Mouse (Mus musculus) right cerebral cortex, postnatal 10 days (tissue): ENCODE data around the gene Atg7.

Source experiments
- DNase-seq, 2 experiments: peaks; one replicate each; pipeline ENCODE4 v3.0.0; 2021; ENCODE audit warnings: low spot score in 2 of 2

The Atg7 gene

GRCm38 (mm10) chr6:114900194-114900593 lies 257.3 kb downstream of the Atg7 start:
- DNase-seq, result no peak

GRCm38 (mm10) chr6:114901321-114901824 lies 258.5 kb downstream of the Atg7 start:
- DNase-seq, result no peak

DNA sequence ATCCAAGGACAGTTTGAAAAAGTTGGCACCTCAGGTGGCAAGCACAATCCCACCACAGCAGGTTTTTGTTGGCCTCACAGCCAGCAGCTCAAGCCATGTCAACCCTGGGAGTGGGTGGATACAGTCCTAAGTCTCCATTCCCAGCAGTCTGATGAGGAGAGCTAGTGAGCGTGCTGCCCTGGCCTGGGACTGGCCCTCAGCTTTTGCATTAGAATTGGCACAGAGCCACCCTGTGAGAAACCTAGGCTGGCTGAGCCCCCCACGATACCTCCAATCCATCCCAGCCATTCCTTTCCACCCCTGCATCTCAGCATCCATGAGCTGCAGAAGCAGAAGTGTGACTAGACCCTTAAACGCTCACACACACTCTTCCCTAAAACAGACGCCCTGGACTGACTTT lies 259.0 kb downstream of the Atg7 start:
- no peak for DNase-seq

DNA sequence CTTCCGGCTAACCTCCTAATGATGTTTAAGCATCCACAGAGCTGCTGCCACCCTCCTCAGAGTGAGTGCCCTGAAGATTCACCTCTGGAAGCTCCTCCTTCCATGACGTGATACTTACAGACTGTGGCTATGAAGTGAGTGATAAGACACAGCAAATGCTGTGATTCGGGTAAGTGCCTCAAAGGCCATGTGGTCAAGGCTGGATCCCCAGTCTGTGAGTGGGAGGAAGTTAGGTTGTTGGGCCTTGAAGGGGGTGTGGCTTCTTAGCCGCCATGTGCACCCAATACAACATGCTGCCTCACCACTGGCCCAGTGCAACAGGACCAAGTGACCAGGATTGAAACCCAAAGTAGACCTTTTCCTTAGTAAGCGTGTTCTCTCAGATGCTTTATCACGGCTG lies 261.3 kb downstream of the Atg7 start:
- DNase-seq, result no peak

DNA sequence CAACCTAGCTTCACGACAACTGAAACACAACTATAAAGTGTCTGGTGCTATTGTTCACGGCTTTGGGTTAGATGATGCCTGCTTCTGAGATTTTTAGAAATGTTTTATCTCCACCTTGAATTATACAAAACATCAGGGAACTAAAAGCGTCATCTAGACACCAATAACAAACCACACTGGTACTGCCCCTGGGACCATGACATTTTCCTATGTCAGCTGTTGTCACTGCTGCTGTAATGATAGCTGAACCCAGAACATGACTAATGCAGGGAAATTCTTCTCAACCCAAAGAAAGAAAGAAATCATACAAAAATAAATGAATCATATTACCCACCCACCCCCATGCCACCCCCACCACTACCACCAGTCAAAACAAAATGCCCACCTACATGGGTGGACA lies 261.9 kb downstream of the Atg7 start:
- no peak for DNase-seq

GRCm38 (mm10) chr6:114905253-114906028 lies 262.5 kb downstream of the Atg7 start:
- DNase-seq, result no peak

DNA sequence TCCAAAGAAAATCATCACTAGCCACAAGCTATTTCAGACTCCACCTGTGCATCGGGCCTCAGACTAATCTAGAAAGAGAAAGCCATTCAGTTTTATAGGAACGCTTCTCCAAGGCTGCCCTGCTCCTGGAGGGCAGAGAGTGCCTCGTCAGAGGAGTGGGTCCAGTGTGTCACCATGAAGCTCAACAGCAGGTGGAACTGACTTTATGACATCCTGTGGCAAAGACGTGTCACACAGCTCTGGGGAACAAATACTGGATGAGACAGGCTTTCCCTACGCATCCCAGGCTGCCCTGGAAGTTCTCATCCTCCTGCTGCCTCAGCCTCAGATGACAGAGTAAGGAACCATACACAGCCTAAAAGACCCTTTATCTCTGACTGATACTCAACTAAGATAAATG lies 263.3 kb downstream of the Atg7 start:
- no peak for DNase-seq

- no peak for DNase-seq
Measured at GRCm38 (mm10) chr6:114907459-114907858, 264.6 kb downstream of the Atg7 start.

GRCm38 (mm10) chr6:114909801-114910200 lies 266.9 kb downstream of the Atg7 start:
- no peak for DNase-seq
